Mouse (Mus musculus) CH12.LX (cell line): Measurements from ENCODE around the gene Nmur2.

ENCODE experiments used
- CHD1 ChIP-seq: IDR thresholded peaks from 2 replicates; pipeline ENCODE4 v1.6.1; 2012; ENCODE audit warnings: low read depth, low read length, improper control_type of control experiment, inconsistent platforms
- CHD2 ChIP-seq: IDR thresholded peaks from 2 replicates; pipeline ENCODE4 v1.6.1; 2011; ENCODE audit warnings: low read length, improper control_type of control experiment
- CTCF ChIP-seq, 2 experiments: IDR thresholded peaks in 1 of 2; conservative IDR thresholded peaks in 1 of 2; 2 replicates each; pipeline ENCODE4 v1.5.1; 2011 to 2012; ENCODE audit warnings: low read depth in 2 of 2, low read length in 2 of 2, improper control_type of control experiment in 1 of 2, inconsistent platforms in 1 of 2, mild to moderate bottlenecking in 1 of 2, moderate library complexity in 1 of 2
- MAFK ChIP-seq: IDR thresholded peaks from 2 replicates; pipeline ENCODE4 v1.6.1; 2011; ENCODE audit warnings: low read length, improper control_type of control experiment; ENCODE audit not compliant: insufficient replicate concordance
- POLR2A ChIP-seq: IDR thresholded peaks from 2 replicates; pipeline ENCODE4 v1.6.1; 2011; ENCODE audit warnings: low read depth, mild to moderate bottlenecking, improper control_type of control experiment, low read length
- SMC3 ChIP-seq: IDR thresholded peaks from 2 replicates; pipeline ENCODE4 v1.6.1; 2011; ENCODE audit warnings: low read depth, low read length, improper control_type of control experiment
- TCF12 ChIP-seq: IDR thresholded peaks from 2 replicates; pipeline ENCODE4 v1.6.1; 2014; ENCODE audit warnings: low read depth, mild to moderate bottlenecking, inconsistent platforms, low read length, improper control_type of control experiment

DNA sequence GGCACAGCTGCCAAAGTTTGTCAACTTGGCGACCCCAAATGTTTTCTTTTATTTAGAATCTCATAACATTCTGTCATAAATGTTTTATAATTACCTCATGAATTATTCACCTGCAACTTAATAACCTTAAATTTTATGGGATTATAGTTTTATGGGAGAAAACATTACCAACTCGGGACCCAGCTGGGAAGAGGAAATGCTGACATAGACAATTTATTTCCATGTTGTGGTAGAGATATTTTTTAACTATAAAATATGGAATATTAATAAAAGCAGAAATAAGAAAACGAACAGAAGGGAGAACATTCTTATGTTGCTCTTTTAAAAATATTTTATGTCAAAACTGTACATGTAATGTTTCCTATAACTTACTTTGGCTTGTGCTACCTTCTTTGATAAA lies 56.2 kb downstream of the Nmur2 start:
- no peak for TF ChIP-seq SMC3
- TF ChIP-seq MAFK, result peak; percentile 79
- TF ChIP-seq CTCF (conservative IDR thresholded peaks at IDR 0.05 in 1 of 2, IDR thresholded peaks at IDR 0.05 in 1 of 2; ENCODE audit: low read depth in 2 of 2, low read length in 2 of 2), result no peak
- TF ChIP-seq POLR2A, result no peak
- TF ChIP-seq CHD2, result no peak
- no peak for TF ChIP-seq TCF12
- no peak for TF ChIP-seq CHD1
